Mouse (Mus musculus): ENCODE measurements around the gene Hist2h3c2.
"Not testable (repeated sequence)": the region's sequence is repeated elsewhere in the genome, so short reads cannot be mapped to it uniquely, and the experiment has no call there.

The Hist2h3c2 gene

GRCm38 (mm10) chr3:96257190-96257589 is 18.3 kb upstream of the Hist2h3c2 start:
- DNase-seq = no peak

GRCm38 (mm10) chr3:96255926-96256593 is 17.1 kb upstream of the Hist2h3c2 start:
- no peak for DNase-seq

DNA sequence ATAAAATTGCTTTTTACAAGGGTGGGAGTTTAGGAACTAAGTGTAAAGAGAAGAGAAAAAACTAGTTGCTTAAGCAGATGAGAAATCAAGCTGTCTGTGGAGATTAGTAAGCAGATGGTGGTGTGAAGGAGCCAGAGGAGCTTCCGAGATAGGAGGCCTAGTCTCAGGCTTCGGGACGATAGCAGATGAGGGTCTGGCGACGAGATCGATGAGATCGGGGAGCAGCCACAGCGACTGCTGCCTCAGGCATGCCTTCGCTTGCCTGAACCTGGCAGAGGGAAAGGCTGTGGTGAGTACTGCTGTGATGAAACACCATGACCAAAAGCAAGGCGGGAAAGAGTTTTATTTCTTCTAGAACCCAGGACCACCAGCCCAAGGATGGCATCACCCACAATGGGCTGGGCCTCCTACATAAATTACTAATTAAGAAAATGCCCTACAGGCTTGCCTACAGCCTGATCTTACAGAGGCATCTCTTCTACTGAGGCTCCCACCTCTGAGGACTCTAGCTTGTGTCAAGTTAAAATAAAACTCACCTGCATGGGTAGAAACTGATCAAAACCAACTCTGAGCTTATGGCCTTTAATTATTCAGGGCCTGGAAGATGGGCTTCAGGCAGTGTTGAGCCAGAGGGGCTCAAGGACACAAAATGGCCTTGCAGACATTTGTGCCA is 15.9 kb upstream of the Hist2h3c2 start:
- DNase-seq = no peak

DNA sequence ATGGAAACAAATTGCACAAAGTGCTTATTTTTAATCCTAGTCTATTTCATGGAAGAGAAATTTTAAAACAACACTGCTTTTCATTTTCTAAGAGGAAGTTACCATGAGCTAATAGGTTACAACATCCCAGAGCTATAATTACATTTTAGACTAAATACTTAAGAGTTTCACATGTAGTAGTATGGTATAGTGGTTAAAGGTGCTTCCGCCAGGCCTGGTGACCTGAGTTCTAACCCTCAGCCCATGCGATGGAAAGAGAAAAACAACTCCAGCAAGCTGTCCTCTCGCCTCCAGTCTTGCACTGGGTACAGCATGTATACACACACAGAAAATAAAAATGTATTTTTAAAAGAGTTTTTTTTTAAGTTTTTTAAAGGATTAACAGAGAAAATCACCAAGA is 12.9 kb upstream of the Hist2h3c2 start:
- no peak for DNase-seq

DNA sequence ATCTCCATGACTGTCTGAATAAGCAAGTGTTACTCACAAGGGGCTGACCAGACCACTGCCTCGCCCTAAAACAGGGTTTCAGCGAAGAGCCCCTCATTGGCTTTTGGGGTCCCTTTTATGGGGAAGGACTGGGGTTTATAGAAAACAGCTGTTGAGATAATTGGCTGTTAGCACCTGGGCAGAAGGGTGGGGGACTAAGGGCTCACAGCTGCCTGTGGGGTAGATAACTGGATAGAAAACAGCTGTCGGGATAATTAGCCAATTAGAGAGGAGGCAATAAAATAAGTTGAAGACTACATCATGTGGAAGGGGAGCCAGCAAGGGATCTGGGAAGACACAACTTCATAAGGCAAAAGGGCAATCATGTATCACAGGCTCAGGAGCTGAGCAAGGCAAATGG is 12.0 kb upstream of the Hist2h3c2 start:
- DNase-seq = no peak

DNA sequence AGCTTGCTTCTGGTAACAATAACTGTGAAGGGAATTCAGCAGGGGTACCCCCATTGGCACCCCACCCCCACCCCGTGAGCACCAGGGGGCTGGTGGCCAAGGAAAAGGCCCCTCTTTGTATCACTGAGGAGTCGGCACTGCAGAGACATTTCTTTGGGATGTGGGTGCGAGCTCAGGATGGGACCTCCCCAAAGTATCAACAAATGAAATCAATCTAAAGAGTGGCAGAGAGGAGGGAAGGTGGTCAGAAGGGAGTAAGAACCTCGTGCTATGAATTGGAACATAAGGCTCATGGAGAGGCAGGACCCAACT is 10.1 kb upstream of the Hist2h3c2 start:
- DNase-seq = no peak

DNA sequence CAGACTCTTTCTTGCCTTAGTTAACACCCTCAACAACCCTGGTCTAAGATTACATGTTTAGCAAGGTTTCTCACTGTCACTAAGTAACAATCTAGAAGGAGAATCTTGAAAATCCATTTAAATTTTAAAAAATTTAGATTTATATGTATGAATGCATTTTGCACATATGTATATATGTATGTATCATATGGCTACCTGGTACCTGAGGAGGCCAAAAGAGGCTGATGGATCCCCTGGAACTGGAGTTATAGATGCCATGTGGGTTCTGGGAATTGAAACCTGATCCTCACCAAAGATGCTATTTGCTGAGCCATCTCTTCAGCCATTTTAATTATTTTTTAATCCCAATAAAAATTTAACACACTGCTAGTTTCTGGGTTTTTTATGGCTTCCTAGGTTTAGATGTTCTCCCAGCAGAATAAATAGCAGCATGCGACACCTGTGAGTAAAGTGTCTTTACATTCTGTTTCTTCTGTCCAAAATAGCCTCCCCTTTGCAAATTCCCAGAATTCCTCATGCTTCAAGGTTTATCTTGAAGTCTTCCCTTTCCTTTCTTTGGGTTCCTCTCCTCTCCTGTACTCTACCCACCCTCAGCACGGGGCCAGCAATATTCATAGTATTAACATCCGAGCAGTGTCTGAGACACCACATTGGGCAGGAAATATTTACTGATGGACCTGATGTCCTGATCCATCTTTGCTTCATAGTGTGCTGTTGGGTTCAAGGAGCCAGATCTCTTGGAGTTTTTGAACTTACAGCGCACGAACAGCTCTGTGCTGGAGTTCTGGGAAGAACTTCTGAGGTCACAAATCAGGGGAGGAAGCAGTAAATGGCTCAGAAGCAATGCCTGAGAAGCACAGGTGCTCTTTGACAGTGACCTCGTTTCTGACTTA is 9.5 kb upstream of the Hist2h3c2 start:
- DNase-seq = no peak

DNA sequence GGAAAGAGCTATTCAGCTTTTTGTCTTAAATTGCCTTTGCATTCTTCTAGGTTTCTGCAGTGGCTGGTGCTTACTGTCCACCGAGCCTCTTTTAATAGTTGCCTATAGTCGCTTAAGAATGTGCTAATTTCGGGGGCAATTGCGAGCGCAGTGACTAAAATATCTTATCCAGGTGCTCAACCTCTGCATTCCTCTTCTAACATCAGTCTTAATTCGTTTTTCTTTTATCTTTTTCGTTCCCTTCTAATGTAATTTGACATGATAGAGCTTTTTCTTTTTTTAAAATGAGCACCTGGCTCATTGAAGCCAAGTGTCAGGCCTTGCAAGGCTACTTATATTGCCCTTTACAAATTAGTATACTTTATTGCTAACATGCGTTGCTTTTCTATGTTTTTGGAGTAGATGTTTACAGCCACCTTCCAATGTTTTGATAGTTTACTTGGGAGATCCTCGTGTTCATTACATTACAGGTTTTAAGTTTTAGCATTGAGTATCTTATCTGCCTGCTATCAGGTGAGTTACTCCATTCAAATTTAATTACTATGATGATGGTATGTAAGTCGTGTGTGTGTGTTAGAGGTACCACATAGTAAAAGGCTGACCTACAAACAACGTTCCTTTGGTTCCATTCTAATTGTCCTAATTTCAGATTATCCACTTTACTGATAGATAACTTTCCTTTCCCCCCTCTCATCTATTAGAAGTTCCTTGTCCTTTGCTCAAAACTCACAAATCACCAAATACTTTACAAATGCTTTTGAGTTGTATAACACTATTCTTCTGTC is 8.6 kb upstream of the Hist2h3c2 start:
- no peak for DNase-seq

DNA sequence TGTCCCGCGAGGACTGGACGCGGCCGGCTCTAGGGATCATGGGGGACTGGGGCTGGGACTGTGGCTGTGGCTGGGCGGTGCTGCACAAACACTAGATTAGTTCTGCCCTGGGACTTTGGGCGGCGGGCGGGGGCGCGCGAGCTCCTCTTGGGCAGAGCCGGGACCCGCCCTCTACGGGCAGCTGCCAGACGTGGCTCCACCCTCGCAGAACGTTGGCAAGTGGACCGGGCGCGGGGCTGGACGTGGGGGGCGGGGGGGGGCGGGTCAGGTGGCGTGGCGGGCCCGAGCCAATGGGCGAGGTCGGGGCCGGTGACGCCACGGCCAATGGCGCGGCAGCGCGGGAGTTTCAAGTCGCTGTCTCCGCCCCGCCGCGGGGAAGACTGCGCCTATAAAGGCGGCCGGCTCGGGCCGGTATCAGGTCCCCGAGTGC is 7.5 kb upstream of the Hist2h3c2 start, which contains the start of gene Hist2h3c1:
Gene Hist2h3c1 (plus strand): TSS at position 259 of the 430 bp plus-strand sequence.
- DNase-seq = not testable (repeated sequence)

GRCm38 (mm10) chr3:96246018-96246417 is 7.1 kb upstream of the Hist2h3c2 start:
- DNase-seq = not testable (repeated sequence)

GRCm38 (mm10) chr3:96245003-96245886 is 6.3 kb upstream of the Hist2h3c2 start, which contains the start of gene Hist2h2aa1:
Gene Hist2h2aa1, plus strand, starts transcription at chr3:96245497.
- peak; percentile 89 for DNase-seq

- peak; percentile 15 for DNase-seq
Measured at GRCm38 (mm10) chr3:96243921-96244572, 5.1 kb upstream of the Hist2h3c2 start.

GRCm38 (mm10) chr3:96240799-96241197 is 1.9 kb upstream of the Hist2h3c2 start:
- no peak for DNase-seq

DNA sequence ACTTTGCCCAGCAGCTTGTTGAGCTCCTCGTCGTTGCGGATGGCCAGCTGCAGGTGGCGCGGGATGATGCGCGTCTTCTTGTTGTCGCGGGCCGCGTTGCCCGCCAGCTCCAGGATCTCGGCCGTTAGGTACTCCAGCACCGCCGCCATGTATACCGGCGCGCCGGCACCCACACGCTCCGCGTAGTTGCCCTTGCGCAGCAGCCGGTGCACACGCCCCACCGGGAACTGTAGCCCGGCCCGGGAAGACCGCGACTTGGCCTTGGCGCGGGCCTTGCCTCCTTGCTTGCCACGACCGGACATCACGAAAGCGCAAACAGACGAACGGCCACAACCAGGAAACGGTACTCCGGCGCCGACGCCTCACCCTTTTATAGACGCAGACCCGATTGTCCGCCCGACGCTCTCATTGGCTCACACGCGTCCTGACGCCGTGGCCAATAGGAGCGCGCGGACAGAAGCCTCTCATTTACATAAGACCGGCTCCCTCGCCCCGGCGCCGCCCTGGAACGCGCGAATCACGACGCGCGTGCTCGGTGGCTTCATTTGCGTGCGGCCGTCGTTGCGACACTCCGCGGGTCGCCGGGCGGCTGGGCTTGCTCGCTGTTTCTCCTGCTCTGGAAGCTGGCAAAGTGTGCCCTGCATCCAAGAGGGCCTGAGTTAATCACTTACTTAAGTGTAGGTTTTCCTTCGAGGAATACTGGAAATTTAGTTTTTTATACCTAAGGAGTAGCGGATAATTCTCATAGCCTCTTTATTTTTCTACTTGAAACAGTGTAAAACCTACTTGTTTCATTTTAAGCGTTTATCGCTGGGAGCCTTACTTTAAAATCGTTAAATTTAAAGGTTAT is 1.2 kb upstream of the Hist2h3c2 start, which contains the start of gene Hist2h2aa2:
Gene Hist2h2aa2 (minus strand): TSS at position 328 of the 850 bp plus-strand sequence.
- peak; percentile 98 for DNase-seq

DNA sequence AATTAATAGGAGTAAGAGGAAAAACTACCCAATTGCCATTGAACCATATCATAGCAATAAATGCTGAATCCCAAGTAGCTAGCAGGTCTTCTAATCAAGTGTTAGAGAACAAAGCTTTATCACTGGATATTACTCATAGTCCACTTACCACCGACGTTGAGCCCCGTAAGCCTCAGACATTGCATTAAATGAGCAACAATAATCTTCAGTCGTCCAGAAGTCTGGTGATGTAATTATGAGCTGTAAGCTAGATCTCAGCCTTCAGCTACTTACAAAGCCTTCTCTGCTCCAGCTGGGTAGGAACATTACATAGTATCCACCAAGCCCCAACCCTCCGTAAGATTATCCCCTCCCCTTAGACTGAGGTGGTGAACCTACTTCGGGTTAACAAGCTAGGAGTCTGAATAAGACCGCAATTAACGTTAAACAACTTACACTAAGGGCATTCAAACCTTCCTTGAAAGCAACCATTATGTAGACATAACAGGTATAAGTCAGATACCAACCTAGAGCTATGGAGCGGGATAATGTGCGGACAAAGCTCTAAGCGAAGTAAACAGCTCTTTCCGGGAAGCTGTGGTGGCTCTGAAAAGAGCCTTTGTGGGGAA is 919 bp downstream of the Hist2h3c2 start:
- DNase-seq = no peak

DNA sequence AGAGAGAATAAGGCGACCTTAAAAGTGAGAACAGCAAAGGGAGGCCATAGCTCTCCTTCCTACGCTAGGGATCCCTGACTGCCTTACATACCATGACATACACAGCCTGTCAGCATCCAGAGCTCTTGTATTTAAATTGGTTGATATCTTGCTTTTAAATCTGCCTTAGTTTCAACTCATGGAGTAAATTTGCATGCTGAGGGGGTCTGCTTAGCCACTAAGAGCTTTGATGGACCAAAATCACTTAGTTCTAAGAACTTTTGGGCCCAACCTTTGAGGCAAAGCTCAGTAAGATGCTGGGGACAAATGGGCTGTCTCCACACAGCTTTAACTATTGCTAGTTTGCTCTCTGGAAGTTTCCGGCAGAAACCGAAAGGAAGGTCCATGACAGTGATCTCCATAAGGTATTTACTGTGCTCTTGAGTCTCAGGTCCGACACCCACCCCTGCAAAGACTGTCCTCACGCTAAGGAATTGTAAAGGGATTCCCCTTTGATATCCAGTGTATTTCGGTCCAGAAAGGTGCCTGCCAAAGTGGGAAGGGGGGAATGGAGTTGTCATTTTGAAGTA is 1.5 kb downstream of the Hist2h3c2 start:
- no peak for DNase-seq

- no peak for DNase-seq
Measured at GRCm38 (mm10) chr3:96236834-96237334, 2.0 kb downstream of the Hist2h3c2 start.

- DNase-seq = no peak
Measured at GRCm38 (mm10) chr3:96235836-96236235, 3.1 kb downstream of the Hist2h3c2 start.

GRCm38 (mm10) chr3:96234914-96235313 is 4.0 kb downstream of the Hist2h3c2 start:
- no peak for DNase-seq

All from kidney, adult 18-20 months (tissue).